Mouse (Mus musculus): ENCODE measurements at regions not wholly inside any gene's neighbourhood (a gene's known extent, or its start where the extent isn't known, plus 50 kb on each side); places are given as distances from the start of the nearest gene placed in this dataset.

DNA sequence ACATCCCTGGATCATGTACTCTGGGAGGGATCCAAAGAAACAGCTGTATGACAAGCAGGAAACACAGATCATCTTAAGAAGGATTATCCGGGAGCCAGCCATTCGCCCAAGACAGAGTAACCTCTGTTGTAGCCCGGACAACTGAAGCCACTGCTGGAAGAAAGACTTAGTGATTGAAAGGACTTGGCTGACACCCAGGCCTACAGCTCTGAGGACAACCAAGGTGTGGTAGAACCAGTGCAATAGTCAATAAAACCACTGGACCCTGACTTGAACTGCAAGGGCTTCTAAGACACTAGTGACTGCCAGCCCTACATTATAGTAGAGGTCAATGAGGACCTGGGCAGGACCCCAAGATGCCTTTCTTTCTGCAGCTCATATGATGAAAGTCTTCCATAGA is 78.3 kb upstream of the Klf12 start:
- Histone ChIP-seq H3K4me2 (replicated peaks; ENCODE audit: low read depth, low read length) (no peak overlapping the region), H3K9ac (replicated peaks; ENCODE audit: low read length) (no peak overlapping the region), H3K9me3 (ENCODE audit: low read length) (no peaks in the 10 kb centered on the region), H3K27me3 (ENCODE audit: insufficient read depth, low read length) (no peaks in the 10 kb centered on the region), H3K4me1 (ENCODE audit: insufficient read depth, low read length) (peaks cover 3% of the 10 kb centered on the region; the same call in 1 of the 2 replicates), H3K36me3 (ENCODE audit: insufficient read depth, low read length) (no peaks in the 10 kb centered on the region), H3K27ac (ENCODE audit: low read length) (no peak overlapping the region), H3K4me3 (ENCODE audit: low read length) (no peak overlapping the region)
- 54% methylated on average over 3 of the region's 3 CpGs for WGBS
- no peak for ATAC-seq (ENCODE audit: low FRiP score, low TSS enrichment)

DNA sequence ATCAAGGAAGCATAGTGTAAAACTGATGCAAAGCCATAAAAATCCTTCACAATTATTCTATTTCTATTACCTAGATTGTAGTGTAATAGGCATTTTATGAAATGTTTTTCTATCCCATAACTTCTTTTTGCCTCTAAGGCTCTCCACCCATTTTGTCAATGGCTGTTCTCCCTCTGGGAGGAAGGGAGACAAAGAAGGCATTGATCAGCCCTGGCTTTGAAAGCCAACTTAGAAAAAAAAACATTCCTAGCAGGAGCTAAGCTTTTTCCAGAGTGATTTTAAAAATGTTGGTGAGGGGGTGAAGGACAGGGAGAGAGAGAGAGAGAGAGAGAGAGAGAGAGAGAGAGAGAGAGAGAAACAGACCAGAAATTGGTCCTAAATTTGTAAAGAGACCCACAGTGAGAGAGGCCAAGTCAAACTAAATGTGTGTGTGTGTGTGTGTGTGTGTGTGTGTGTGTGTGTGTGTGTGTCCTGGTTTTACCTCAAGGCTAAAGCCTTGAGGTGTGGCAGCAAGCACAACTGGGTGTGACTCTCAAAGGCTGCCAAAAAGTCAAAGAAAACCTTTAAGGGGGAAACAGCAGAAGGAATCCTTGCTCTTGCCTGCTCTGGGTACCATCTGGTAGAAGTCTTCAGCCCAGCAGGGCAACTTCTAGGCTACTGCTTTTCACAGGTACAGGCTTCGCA is 77.0 kb upstream of the Klf12 start:
- 60% methylated on average over 1 of the region's 1 CpGs for WGBS
- Histone ChIP-seq H3K4me1 (ENCODE audit: insufficient read depth, low read length) (peaks cover 3% of the 10 kb centered on the region; the same call in 1 of the 2 replicates), H3K4me2 (replicated peaks; ENCODE audit: low read depth, low read length) (no peak overlapping the region), H3K27ac (ENCODE audit: low read length) (no peak overlapping the region), H3K36me3 (ENCODE audit: insufficient read depth, low read length) (no peaks in the 10 kb centered on the region), H3K9me3 (ENCODE audit: low read length) (no peaks in the 10 kb centered on the region), H3K27me3 (ENCODE audit: insufficient read depth, low read length) (no peaks in the 10 kb centered on the region), H3K4me3 (ENCODE audit: low read length) (no peak overlapping the region), H3K9ac (replicated peaks; ENCODE audit: low read length) (no peak overlapping the region)
- ATAC-seq (ENCODE audit: low FRiP score, low TSS enrichment): no peak

DNA sequence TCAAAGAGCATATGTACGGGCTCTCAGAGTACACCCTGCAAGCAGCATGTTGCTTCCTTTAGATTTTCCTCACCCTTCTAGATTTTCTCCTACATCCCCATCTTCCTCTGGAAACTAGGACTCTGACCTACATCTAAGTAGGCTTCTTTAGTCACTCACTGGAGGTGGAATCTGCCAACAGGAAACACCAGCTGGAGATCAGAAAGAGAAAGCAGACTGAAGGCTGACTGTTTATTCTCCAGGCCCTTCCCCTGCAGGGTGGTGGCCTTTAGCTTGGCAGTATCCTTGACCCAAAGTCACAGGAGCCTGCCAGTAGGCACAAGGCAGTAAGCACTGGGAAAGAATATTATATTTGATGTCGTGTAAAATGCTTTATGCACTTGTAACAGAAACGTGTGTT is 75.4 kb upstream of the Klf12 start:
- Histone ChIP-seq H3K9ac (replicated peaks; ENCODE audit: low read length) (no peak overlapping the region), H3K4me1 (ENCODE audit: insufficient read depth, low read length) (peaks cover 3% of the 10 kb centered on the region; the same call in 1 of the 2 replicates), H3K27ac (ENCODE audit: low read length) (no peak overlapping the region), H3K9me3 (ENCODE audit: low read length) (no peaks in the 10 kb centered on the region), H3K27me3 (ENCODE audit: insufficient read depth, low read length) (no peaks in the 10 kb centered on the region), H3K36me3 (ENCODE audit: insufficient read depth, low read length) (no peaks in the 10 kb centered on the region), H3K4me2 (replicated peaks; ENCODE audit: low read depth, low read length) (no peak overlapping the region), H3K4me3 (ENCODE audit: low read length) (no peak overlapping the region)
- no peak for ATAC-seq (ENCODE audit: low FRiP score, low TSS enrichment)
- 73% methylated on average over 3 of the region's 3 CpGs for WGBS

DNA sequence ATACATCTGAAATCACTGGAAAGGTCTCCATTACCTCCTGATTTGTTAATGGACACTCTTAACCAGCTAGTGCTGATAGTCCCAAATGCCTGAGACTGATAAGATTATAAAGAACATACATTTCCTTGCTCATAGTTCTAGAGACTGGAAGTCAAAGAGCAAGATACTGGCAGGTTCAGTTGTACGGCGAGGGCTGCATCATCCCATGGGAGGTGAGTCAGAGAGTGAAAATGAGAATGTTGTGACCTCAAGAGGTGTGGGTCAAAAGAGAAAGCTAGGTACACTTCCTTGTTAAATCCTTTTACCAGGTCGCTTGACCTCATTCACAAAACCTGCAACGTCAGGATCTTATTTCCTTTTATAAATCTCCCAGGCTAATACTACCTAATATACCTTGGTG is 72.7 kb upstream of the Klf12 start:
- 71% methylated on average over 4 of the region's 4 CpGs for WGBS
- Histone ChIP-seq H3K4me3 (ENCODE audit: low read length) (no peak overlapping the region), H3K9me3 (ENCODE audit: low read length) (no peaks in the 10 kb centered on the region), H3K36me3 (ENCODE audit: insufficient read depth, low read length) (no peaks in the 10 kb centered on the region), H3K4me2 (replicated peaks; ENCODE audit: low read depth, low read length) (no peak overlapping the region), H3K27ac (ENCODE audit: low read length) (no peak overlapping the region), H3K4me1 (ENCODE audit: insufficient read depth, low read length) (peaks cover 11% of the 10 kb centered on the region), H3K27me3 (ENCODE audit: insufficient read depth, low read length) (no peaks in the 10 kb centered on the region), H3K9ac (replicated peaks; ENCODE audit: low read length) (no peak overlapping the region)
- ATAC-seq (ENCODE audit: low FRiP score, low TSS enrichment): no peak

DNA sequence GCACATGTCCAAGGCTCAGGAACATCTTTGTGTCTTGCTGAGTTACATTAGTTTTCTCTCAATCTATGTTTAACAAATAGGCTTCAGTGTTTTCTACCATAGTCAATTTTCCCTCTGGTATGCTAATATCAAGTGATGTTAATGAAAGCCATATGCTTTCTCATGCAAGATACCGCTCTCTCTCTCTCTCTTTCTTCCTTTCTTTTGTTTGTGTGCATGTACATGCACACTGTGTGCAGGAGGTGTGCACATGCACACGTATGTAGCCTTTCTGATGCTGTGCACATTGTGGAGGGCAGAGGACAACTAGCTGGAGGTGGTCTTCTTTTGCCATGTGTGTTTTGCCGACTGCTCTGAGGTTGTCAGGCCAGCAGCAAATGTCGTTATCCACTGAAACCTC is 69.0 kb upstream of the Klf12 start:
- Histone ChIP-seq H3K9ac (replicated peaks; ENCODE audit: low read length) (no peak overlapping the region), H3K27me3 (ENCODE audit: insufficient read depth, low read length) (no peaks in the 10 kb centered on the region), H3K4me2 (replicated peaks; ENCODE audit: low read depth, low read length) (no peak overlapping the region), H3K9me3 (ENCODE audit: low read length) (no peaks in the 10 kb centered on the region), H3K4me3 (ENCODE audit: low read length) (no peak overlapping the region), H3K27ac (ENCODE audit: low read length) (no peak overlapping the region), H3K36me3 (ENCODE audit: insufficient read depth, low read length) (no peaks in the 10 kb centered on the region), H3K4me1 (ENCODE audit: insufficient read depth, low read length) (peaks cover 11% of the 10 kb centered on the region)
- WGBS: 60% methylated on average over 4 of the region's 4 CpGs
- peak; percentile 52; the same call in 1 of the 2 replicates for ATAC-seq (ENCODE audit: low FRiP score, low TSS enrichment)

DNA sequence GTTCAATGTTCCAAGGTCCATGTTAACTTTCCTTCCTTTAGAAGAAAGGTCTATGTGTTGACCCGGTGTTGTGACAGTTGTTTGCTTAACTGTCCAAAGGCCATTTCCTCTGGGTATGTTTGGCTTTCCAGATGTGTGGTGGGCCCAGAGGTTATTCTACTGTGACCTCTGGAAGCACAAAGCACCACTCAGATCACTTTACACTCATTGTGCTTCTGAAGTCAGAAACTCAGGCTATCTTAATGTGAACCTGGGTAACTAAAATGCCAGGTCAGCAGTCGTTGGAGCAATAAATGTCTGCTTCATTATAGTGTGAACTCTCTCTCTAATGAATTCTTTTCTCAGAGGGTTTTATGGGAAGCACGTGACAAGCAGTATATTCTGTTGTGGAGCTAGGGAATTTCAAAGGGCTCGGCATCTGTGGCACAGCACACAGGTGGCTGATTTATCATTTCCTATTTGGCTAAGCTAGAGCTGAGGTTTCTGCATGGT is 68.5 kb upstream of the Klf12 start:
- Histone ChIP-seq H3K36me3 (ENCODE audit: insufficient read depth, low read length) (no peaks in the 10 kb centered on the region), H3K4me1 (ENCODE audit: insufficient read depth, low read length) (peaks cover 11% of the 10 kb centered on the region), H3K4me3 (ENCODE audit: low read length) (no peak overlapping the region), H3K9me3 (ENCODE audit: low read length) (no peaks in the 10 kb centered on the region), H3K9ac (replicated peaks; ENCODE audit: low read length) (no peak overlapping the region), H3K4me2 (replicated peaks; ENCODE audit: low read depth, low read length) (no peak overlapping the region), H3K27ac (ENCODE audit: low read length) (no peak overlapping the region), H3K27me3 (ENCODE audit: insufficient read depth, low read length) (no peaks in the 10 kb centered on the region)
- 5% methylated on average over 4 of the region's 4 CpGs for WGBS
- peak; percentile 90 for ATAC-seq (ENCODE audit: low FRiP score, low TSS enrichment)

DNA sequence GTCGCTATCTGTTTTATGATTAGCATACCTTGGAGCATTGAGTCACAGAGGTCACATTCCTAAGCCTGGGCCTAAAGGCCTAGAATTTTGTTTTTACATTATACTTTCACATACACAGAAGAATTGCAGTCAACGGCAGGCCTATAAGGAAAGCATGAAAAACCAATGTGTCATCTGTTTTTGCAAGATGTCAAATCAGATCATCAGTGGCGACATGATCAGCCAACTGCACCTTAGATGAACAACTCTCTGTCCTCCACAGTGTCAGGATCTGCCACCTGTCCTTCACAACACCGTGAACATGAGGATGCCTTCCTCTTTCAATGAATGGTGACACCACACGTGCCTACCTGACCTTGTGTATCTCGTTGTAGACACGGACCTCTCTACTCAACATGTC is 66.5 kb upstream of the Klf12 start:
- Histone ChIP-seq H3K4me1 (ENCODE audit: insufficient read depth, low read length) (peaks cover 11% of the 10 kb centered on the region), H3K36me3 (ENCODE audit: insufficient read depth, low read length) (no peaks in the 10 kb centered on the region), H3K4me2 (replicated peaks; ENCODE audit: low read depth, low read length) (no peak overlapping the region), H3K9ac (replicated peaks; ENCODE audit: low read length) (no peak overlapping the region), H3K4me3 (ENCODE audit: low read length) (no peak overlapping the region), H3K27ac (ENCODE audit: low read length) (no peak overlapping the region), H3K27me3 (ENCODE audit: insufficient read depth, low read length) (no peaks in the 10 kb centered on the region), H3K9me3 (ENCODE audit: low read length) (no peaks in the 10 kb centered on the region)
- 93% methylated on average over 7 of the region's 7 CpGs for WGBS
- ATAC-seq (ENCODE audit: low FRiP score, low TSS enrichment): no peak

DNA sequence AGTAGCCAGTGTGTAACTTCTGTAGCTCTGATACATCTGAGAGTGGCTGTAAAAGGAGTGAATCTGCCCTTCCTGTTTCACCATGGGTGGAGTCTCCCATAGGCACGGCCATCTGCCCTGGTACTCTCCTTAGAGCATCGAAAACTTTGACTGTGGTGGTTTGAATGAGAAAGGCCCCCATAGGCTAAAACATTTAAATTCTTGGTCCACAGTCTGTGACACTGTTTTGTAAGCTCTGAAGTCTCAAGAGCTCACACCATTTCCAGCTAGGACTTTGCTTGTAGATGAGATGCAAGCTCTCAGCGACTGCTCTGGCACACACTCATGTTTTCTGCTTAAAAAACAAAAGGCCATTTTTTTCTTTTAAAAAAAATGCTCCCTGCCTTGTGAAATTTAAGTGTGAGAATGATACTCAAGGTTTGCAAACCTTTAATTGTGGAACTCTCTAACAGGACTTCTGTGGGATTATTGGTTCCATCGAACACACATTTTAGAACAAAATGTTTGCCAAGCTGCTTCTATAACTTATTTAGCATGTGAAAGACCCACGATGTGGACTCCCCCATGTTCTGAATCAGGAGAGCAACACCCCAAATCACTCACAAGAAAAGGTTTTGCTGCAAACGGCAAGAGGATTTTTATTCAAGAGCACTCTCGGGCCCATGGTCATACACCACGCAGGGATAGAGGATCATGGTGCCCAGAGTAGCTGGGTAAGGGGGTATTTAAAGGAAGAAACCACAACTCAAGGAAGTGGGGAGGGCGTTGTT is 65.7 kb upstream of the Klf12 start:
- peaks cover 11% of the 10 kb centered on the region for H3K4me1 ChIP-seq (ENCODE audit: insufficient read depth, low read length)
- no peaks in the 10 kb centered on the region for H3K36me3 ChIP-seq (ENCODE audit: insufficient read depth, low read length)
- no peaks in the 10 kb centered on the region for H3K27me3 ChIP-seq (ENCODE audit: insufficient read depth, low read length)
- H3K9ac ChIP-seq (replicated peaks; ENCODE audit: low read length): no peak overlapping the region
- WGBS: 89% methylated on average over 9 of the region's 9 CpGs
- H3K9me3 ChIP-seq (ENCODE audit: low read length): no peaks in the 10 kb centered on the region
- H3K4me3 ChIP-seq (ENCODE audit: low read length): no peak overlapping the region
- H3K4me2 ChIP-seq (replicated peaks; ENCODE audit: low read depth, low read length): no peak overlapping the region
- H3K27ac ChIP-seq (ENCODE audit: low read length): no peak overlapping the region
- ATAC-seq (ENCODE audit: low FRiP score, low TSS enrichment): no peak

DNA sequence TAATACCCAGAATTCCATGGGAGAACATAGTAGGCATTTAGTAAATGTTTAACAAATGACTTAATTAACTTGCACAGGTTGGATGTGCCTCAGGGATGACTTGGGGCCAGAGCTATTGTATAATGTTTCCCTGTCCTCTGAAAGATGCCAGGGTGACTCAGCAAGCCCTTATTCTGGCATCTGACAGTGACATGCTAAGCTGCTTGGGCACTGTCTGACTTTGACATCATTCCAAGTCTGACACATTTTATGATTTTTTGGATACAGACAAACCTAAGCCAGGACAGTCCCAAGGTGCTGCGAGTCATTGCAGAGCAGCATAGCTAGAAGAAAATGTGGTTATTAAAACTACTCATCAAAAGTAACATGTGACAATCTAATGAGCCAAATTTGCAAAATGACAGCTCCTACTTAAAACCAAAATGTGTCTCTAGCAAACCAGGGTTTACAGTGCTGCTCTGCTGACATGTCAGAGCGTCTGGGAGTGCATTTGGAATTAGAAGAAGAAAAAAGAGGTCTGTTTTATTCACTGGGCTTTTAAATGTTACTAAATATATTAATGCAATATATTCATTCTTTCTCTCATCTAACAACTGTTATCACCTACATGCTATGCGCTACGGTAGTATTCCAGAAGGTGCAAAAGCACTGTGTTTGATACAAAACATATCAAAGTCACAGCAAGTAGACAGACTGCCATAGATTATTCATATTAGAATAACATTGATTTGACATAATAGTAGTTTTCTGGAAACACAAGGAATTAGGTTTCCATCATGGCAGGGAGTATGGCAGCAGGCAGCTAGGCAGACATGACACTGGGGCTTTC is 64.1 kb upstream of the Klf12 start:
- Histone ChIP-seq H3K9me3 (ENCODE audit: low read length) (no peaks in the 10 kb centered on the region), H3K36me3 (ENCODE audit: insufficient read depth, low read length) (no peaks in the 10 kb centered on the region), H3K4me2 (replicated peaks; ENCODE audit: low read depth, low read length) (no peak overlapping the region), H3K27me3 (ENCODE audit: insufficient read depth, low read length) (no peaks in the 10 kb centered on the region), H3K4me3 (ENCODE audit: low read length) (no peak overlapping the region), H3K4me1 (ENCODE audit: insufficient read depth, low read length) (peaks cover 8% of the 10 kb centered on the region), H3K27ac (ENCODE audit: low read length) (no peak overlapping the region), H3K9ac (replicated peaks; ENCODE audit: low read length) (no peak overlapping the region)
- ATAC-seq (ENCODE audit: low FRiP score, low TSS enrichment): peak; percentile 57; the same call in 1 of the 2 replicates
- 91% methylated on average over 4 of the region's 4 CpGs for WGBS
